Mouse (Mus musculus) stomach, postnatal 0 days (tissue): ENCODE results near the gene D5Ertd579e. TPM values are rescaled to one million over a fixed set of nuclear protein-coding genes. Genes with fewer than 3 reads are reported as not detected.

Experiments used
- ATAC-seq: fragments of 200-750 bp; cut with Nextera tagmentation; 2 replicates; pipeline ENCODE4 v1.8.0; 2017; ENCODE audit not compliant: low FRiP score, low TSS enrichment
- DNase-seq: peaks from one replicate; pipeline ENCODE4 v3.0.0-alpha.2; 2016; ENCODE audit warnings: low spot score
- H3K27ac ChIP-seq: fragments of 300-500 bp; sonication (generic); replicated peaks from 2 replicates; pipeline ENCODE4 v1.5.1; 2014; ENCODE audit warnings: mild to moderate bottlenecking, control low read depth
- H3K27me3 ChIP-seq: fragments of 300-500 bp; sonication (generic); 2 replicates; pipeline ENCODE4 v1.6.1; 2014; ENCODE audit warnings: low read length; ENCODE audit not compliant: control insufficient read depth, insufficient read depth
- H3K36me3 ChIP-seq: fragments of 300-500 bp; sonication (generic); 2 replicates; pipeline ENCODE4 v1.6.1; 2014; ENCODE audit warnings: low read length, mixed read lengths; ENCODE audit not compliant: control insufficient read depth, insufficient read depth
- H3K4me1 ChIP-seq: fragments of 300-500 bp; sonication (generic); replicated peaks from 2 replicates; pipeline ENCODE4 v1.6.1; 2014; ENCODE audit warnings: antibody characterized with exemption; ENCODE audit not compliant: control insufficient read depth, insufficient read depth
- H3K4me2 ChIP-seq: fragments of 300-500 bp; sonication (generic); replicated peaks from 2 replicates; pipeline ENCODE4 v1.6.1; 2014; ENCODE audit warnings: low read depth, mild to moderate bottlenecking, control low read depth, moderate library complexity
- H3K4me3 ChIP-seq: fragments of 300-500 bp; sonication (generic); 2 replicates; pipeline ENCODE4 v1.5.1; 2014; ENCODE audit warnings: low read depth, low read length, control low read depth
- H3K9ac ChIP-seq: fragments of 300-500 bp; sonication (generic); 2 replicates; pipeline ENCODE4 v1.6.1; 2014; ENCODE audit warnings: mild to moderate bottlenecking, low read length, control low read depth, mixed read lengths
- H3K9me3 ChIP-seq: fragments of 300-500 bp; sonication (generic); 2 replicates; pipeline ENCODE4 v1.6.1; 2016; ENCODE audit warnings: low read length; ENCODE audit not compliant: control insufficient read depth
- CTCF ChIP-seq: IDR thresholded peaks from 2 replicates; pipeline ENCODE4 v1.5.1; 2016; ENCODE audit warnings: antibody characterized with exemption, low read depth, mild to moderate bottlenecking, moderate library complexity
- EP300 ChIP-seq: optimal IDR thresholded peaks from 2 replicates; pipeline ENCODE3; 2016; ENCODE audit warnings: antibody characterized with exemption
- WGBS: fragments of 180-500 bp; shearing (Covaris S2); extraction: QIAGEN DNeasy Blood & Tissue Kit; methylation state at CpG from one replicate; pipeline ENCODE4 v1.1.7; 2014; 5-methylcytosine and 5-hydroxymethylcytosine counted together
- polyA plus RNA-seq: library from polyadenylated mRNA; unstranded; fragments of >200 nt; fragmentation: Nextera tagmentation; extraction: Ambion mirVana; gene quantifications from 2 replicates; pipeline ENCODE4 v1.2.1, GENCODE M21; 2015

Gene D5Ertd579e
- polyA plus RNA-seq, 1 experiment from 2014 or later, result 22.7 TPM

DNA sequence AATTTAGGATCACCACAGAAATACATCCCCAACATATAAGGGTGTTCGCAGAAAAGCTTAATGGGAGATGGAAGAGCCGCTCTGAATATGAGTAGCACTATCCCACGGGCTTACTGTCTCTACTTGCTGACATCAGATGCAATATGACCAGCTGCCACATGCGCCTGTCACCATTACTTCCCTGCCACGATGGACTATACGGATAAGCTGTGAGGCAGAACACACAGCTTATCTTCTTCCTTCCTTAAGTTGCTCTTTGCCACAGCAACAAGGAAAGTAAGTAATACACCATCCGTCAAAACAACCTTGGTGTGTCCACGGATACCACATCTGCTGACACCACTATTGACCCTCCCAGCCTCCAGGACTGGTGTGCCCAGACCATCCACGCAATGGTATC, 131.3 kb downstream of the D5Ertd579e start:
- no peak for DNase-seq
- no peak for ATAC-seq
- TF ChIP-seq EP300 (no peak), CTCF (no peak)
- 76% methylated on average over 9 of the region's 9 CpGs for WGBS
- Histone ChIP-seq H3K9ac (no peak overlapping the region), H3K4me3 (no peak overlapping the region), H3K27ac (no peak overlapping the region), H3K9me3 (no peaks in the 10 kb centered on the region), H3K4me2 (no peak overlapping the region), H3K36me3 (no peaks in the 10 kb centered on the region), H3K27me3 (no peaks in the 10 kb centered on the region), H3K4me1 (0 out of 2 replicates have a peak, but pooled peaks cover 2% of the 10 kb centered on the region)

DNA sequence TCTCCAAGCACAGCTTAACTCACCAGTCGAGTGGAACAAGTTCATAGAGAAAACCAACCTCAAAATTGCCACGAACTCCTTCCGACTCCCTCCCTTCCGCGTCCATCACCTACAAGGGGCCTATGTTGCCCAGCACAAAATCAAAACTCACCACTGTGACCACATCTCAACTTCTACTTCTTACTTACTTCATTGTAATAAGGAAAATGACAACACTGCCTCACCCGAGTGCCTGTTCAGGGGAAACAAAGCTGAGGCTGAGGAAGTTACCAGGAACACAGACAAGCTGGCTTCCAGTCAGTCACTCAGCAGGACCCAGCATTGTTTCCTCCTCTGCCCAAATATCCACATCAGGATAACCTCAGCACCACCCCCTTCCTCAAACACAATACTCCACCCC, 132.1 kb downstream of the D5Ertd579e start:
- TF ChIP-seq CTCF (no peak), EP300 (no peak)
- ATAC-seq, result no peak
- WGBS, result 75% methylated on average over 6 of the region's 6 CpGs
- H3K4me3 ChIP-seq, result no peak overlapping the region
- no peaks in the 10 kb centered on the region for H3K9me3 ChIP-seq
- H3K9ac ChIP-seq, result no peak overlapping the region
- H3K4me2 ChIP-seq, result no peak overlapping the region
- no peak for DNase-seq
- no peaks in the 10 kb centered on the region for H3K36me3 ChIP-seq
- no peak overlapping the region for H3K27ac ChIP-seq
- H3K4me1 ChIP-seq, result 0 out of 2 replicates have a peak, but pooled peaks cover 2% of the 10 kb centered on the region
- H3K27me3 ChIP-seq, result no peaks in the 10 kb centered on the region

DNA sequence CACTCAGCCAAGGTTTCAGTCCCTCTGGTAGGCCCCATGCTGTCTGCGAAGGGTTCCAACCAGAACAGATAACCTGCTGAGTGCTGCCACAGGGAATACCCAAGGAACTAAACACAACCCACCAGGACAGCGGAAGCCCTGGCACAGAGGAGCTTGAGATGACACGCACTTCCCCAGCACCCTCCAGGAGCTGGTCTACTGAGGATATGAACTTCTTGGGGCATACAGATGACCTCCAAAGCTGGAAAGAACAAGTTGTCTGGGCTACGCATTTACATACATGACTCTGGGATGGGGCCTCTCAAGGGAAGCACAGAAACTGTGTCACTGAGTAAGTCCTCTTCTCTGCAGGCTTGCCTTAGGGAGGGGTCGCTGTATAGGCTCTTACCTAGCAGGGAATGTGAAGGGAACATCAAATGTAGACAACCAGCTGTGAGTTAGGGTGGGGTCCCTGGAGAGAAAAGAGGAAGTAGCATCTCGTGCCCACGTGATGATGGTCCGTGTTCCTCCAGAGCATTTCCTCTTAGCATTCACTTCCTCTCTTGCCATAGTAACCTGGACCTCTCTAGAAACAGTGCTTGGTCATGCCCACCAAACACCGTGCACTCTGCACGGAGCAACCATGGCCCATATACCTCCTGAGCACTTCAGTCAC, 132.9 kb downstream of the D5Ertd579e start:
- Histone ChIP-seq H3K9ac (no peak overlapping the region), H3K9me3 (no peaks in the 10 kb centered on the region), H3K36me3 (no peaks in the 10 kb centered on the region), H3K27me3 (no peaks in the 10 kb centered on the region), H3K4me2 (no peak overlapping the region), H3K27ac (no peak overlapping the region), H3K4me3 (no peak overlapping the region), H3K4me1 (0 out of 2 replicates have a peak, but pooled peaks cover 2% of the 10 kb centered on the region)
- ATAC-seq, result no peak
- TF ChIP-seq CTCF (no peak), EP300 (no peak)
- no peak for DNase-seq
- WGBS, result 80% methylated on average over 10 of the region's 10 CpGs

GRCm38 (mm10) chr5:36561509-36561908, 134.3 kb downstream of the D5Ertd579e start:
- no peak for TF ChIP-seq CTCF
- no peak for TF ChIP-seq EP300

GRCm38 (mm10) chr5:36560490-36560889, 135.3 kb downstream of the D5Ertd579e start:
- no peak overlapping the region for H3K4me3 ChIP-seq
- 89% methylated on average over 4 of the region's 4 CpGs for WGBS
- TF ChIP-seq CTCF (no peak), EP300 (no peak)
- H3K4me2 ChIP-seq, result no peak overlapping the region
- no peak overlapping the region for H3K9ac ChIP-seq
- H3K27ac ChIP-seq, result peak overlapping the region; percentile 84
- DNase-seq (no peak), ATAC-seq (peak; percentile 69)
- H3K9me3 ChIP-seq, result no peaks in the 10 kb centered on the region
- H3K4me1 ChIP-seq, result 0 out of 2 replicates have a peak, but pooled peaks cover 2% of the 10 kb centered on the region
- H3K36me3 ChIP-seq, result no peaks in the 10 kb centered on the region
- no peaks in the 10 kb centered on the region for H3K27me3 ChIP-seq

More at GRCm38 (mm10) chr5:36561509-36561908, 134.3 kb downstream of the D5Ertd579e start:
- Histone ChIP-seq H3K4me3 (no peak overlapping the region), H3K9ac (no peak overlapping the region), H3K9me3 (no peaks in the 10 kb centered on the region), H3K27ac (no peak overlapping the region), H3K4me1 (0 out of 2 replicates have a peak, but pooled peaks cover 2% of the 10 kb centered on the region), H3K27me3 (no peaks in the 10 kb centered on the region), H3K4me2 (no peak overlapping the region), H3K36me3 (no peaks in the 10 kb centered on the region)
- no peak for ATAC-seq
- DNase-seq, result no peak
- WGBS, result 86% methylated on average over 4 of the region's 4 CpGs

- DNase-seq (peak; percentile 37), ATAC-seq (peak; percentile 67)
- 56% methylated on average over 6 of the region's 6 CpGs for WGBS
- no peak overlapping the region for H3K9ac ChIP-seq
- peak overlapping the region; percentile 84 for H3K27ac ChIP-seq
- H3K9me3 ChIP-seq, result no peaks in the 10 kb centered on the region
- H3K4me3 ChIP-seq, result no peak overlapping the region
- H3K27me3 ChIP-seq, result no peaks in the 10 kb centered on the region
- TF ChIP-seq CTCF, result no peak
- TF ChIP-seq EP300, result no peak
- H3K4me1 ChIP-seq, result 0 out of 2 replicates have a peak, but pooled peaks cover 2% of the 10 kb centered on the region
- H3K36me3 ChIP-seq, result no peaks in the 10 kb centered on the region
- H3K4me2 ChIP-seq, result no peak overlapping the region; the same call in 1 of the 2 replicates
Observed at GRCm38 (mm10) chr5:36559510-36560235, 136.2 kb downstream of the D5Ertd579e start.
